Mouse (Mus musculus) liver, embryonic 14.5 days (tissue): Measurements from ENCODE around the gene Fam219a.

ENCODE experiments used
- CTCF ChIP-seq: IDR thresholded peaks from 2 replicates; pipeline ENCODE4 v1.5.1; 2016; ENCODE audit warnings: antibody characterized with exemption, low read depth, control low read depth
- EP300 ChIP-seq: IDR thresholded peaks from 2 replicates; pipeline ENCODE4 v1.6.1; 2016; ENCODE audit warnings: antibody characterized with exemption, low read depth

- TF ChIP-seq CTCF = no peak
- no peak for TF ChIP-seq EP300
Measured at GRCm38 (mm10) chr4:41612166-41612565, 42.8 kb upstream of the Fam219a start.
